Mouse (Mus musculus): ENCODE data around the gene Cops8. TPM values are rescaled to one million over a fixed set of nuclear protein-coding genes. Genes with fewer than 3 reads are reported as not detected.

The Cops8 gene
- polyA plus RNA-seq (2017; shearing (Covaris generic)) = 119 TPM

DNA sequence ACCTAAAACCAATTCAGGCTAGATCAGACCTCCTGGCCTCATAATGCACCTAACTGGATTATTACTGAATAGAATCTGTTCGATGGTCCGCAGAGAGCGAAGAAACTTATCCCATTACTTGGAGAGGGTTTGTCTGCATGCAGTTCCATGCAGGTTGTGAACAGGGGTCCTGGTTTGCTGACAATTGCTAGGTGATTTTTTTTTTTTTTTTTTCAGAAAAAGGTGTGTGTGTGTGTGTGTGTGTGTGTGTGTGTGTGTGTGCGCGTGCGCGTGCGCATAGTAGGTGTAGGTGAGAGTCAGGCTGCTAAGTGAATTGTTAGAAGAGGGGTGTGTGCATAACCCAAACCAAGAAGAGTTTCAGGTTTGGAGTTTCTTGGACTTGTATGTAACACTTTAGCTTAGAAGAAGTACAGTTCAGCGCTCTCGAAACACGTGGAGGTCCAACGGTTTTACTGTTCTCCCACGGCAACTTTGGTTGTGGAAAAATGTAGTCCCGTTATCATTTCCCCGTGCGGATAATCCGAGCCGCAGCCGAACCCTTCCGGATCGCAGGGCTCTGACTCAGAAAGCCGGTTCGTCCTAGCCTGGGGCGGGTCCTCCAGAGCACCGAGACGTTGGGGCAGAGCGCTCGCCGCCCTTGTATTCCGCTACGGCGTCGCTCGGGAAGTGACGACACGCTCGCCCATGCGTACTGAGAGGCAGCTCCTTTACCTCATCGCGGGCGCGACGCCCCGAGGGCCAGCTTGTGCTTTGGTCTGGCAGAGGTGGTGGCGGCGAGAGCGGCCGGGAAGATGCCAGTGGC, at the start of gene Cops8:
Gene Cops8 (plus strand): TSS at position 223 of the 802 bp plus-strand sequence.

Other genes with a start within 250 kb of the Cops8 start
- 0.98 TPM for gene Col6a3, start 241.0 kb downstream of the Cops8 start, polyA plus RNA-seq (2017; shearing (Covaris generic))